Mouse (Mus musculus) kidney, adult 2 months (tissue): Measurements from ENCODE around the gene Tgfb1.

ENCODE experiments used
- CTCF ChIP-seq: fragments of 200-500 bp; conservative IDR thresholded peaks from 2 replicates; pipeline ENCODE4 v1.5.1; 2011; ENCODE audit warnings: low read depth, mild to moderate bottlenecking, control low read depth, low read length, moderate library complexity, mixed read lengths; ENCODE audit not compliant: insufficient read depth, insufficient read length
- POLR2A ChIP-seq: fragments of 200-500 bp; IDR thresholded peaks from one replicate; pipeline ENCODE4 v1.6.1; 2011; ENCODE audit warnings: low read depth, low read length, control low read depth

DNA sequence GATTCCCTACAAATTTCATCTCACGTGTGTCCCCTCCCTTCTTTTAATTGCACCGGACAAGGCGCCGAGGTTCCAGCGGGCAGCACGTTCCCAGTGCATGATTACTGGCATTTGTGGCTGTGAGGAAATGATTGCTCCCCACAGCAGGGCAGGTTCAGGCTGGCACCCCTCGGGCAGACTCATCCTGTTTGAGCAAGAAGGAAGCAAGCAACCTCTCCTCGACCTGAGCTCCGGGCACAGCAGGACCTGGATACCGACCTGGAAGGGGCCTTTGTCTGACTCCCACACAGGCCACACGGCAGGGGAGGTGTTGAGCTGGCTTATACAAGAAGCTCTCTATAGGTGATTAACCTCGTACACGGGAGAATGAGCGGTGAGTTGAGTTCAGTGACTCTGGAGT, 41.7 kb upstream of the Tgfb1 start:
- TF ChIP-seq POLR2A = no peak
- no peak for TF ChIP-seq CTCF
